Comparison of ENCODE assay signal across 11 mouse cellular contexts in genomic region chr1:192400991-192401390, GRCm38 (mm10).
DNase-seq lines count a peak whose midpoint lies in the region; ATAC-seq and TF ChIP-seq lines count a peak whose summit lies in the region.
"Had no signal": no experiment of that assay in that cellular context is flagged by ENCODE, and none has a peak within 500 bp of the region (broad histone marks: within the 10 kb centered on the region; RNA-seq: fewer than 3 reads in every experiment).

No protein-coding gene starts in this region.

- no peak overlapping the region for H3K27ac ChIP-seq in forebrain, postnatal 0 days (ENCODE audit: low read depth, low read length)
- H3K27ac ChIP-seq in forebrain, embryonic 11.5 days (ENCODE audit: low read depth, low read length): no peak overlapping the region
- H3K27ac ChIP-seq in liver, adult 2 months (replicated peaks; ENCODE audit: insufficient read depth, low read depth, low read length): no peak overlapping the region
- no peak overlapping the region for H3K27ac ChIP-seq in liver, embryonic 11.5 days (ENCODE audit: low read depth, low read length)
- no peak overlapping the region for H3K27ac ChIP-seq in intestine, embryonic 16.5 days (ENCODE audit: low read length)
- H3K27ac ChIP-seq in midbrain, embryonic 14.5 days (replicated peaks; ENCODE audit: low read depth, low read length): no peak overlapping the region
- H3K27ac ChIP-seq: embryonic facial prominence, embryonic 13.5 days; hindbrain, embryonic 14.5 days; limb, embryonic 15.5 days had no signal

- no peaks in the 10 kb centered on the region for H3K9me3 ChIP-seq in forebrain, postnatal 0 days (ENCODE audit: low read length)
- no peaks in the 10 kb centered on the region for H3K9me3 ChIP-seq in forebrain, embryonic 11.5 days (ENCODE audit: control insufficient read depth, low read length)
- no peaks in the 10 kb centered on the region for H3K9me3 ChIP-seq in liver, embryonic 11.5 days (ENCODE audit: control insufficient read depth, low read length)
- no peaks in the 10 kb centered on the region for H3K9me3 ChIP-seq in intestine, embryonic 16.5 days (ENCODE audit: control insufficient read depth, low read length)
- H3K9me3 ChIP-seq in midbrain, embryonic 14.5 days (ENCODE audit: control insufficient read depth, low read length): no peaks in the 10 kb centered on the region
- H3K9me3 ChIP-seq: embryonic facial prominence, embryonic 13.5 days; limb, embryonic 15.5 days had no signal

- H3K79me2 ChIP-seq in liver, adult 2 months (ENCODE audit: control insufficient read depth, insufficient read depth, low read length): no peaks in the 10 kb centered on the region

- no peak for TF ChIP-seq POLR2A in liver, adult 2 months (IDR thresholded peaks at IDR 0.05; ENCODE audit: extremely low read depth, insufficient read depth, low read length)

- H3K4me1 ChIP-seq in forebrain, postnatal 0 days (ENCODE audit: insufficient read depth): 0 out of 2 replicates have a peak, but pooled peaks cover 4% of the 10 kb centered on the region
- H3K4me1 ChIP-seq in forebrain, embryonic 11.5 days (replicated peaks; ENCODE audit: control insufficient read depth, insufficient read depth, low read length): no peaks in the 10 kb centered on the region
- peaks cover 2% of the 10 kb centered on the region; the same call in 1 of the 2 replicates for H3K4me1 ChIP-seq in liver, adult 2 months (ENCODE audit: control insufficient read depth, insufficient read depth, low read length)
- H3K4me1 ChIP-seq in liver, embryonic 11.5 days (replicated peaks; ENCODE audit: control insufficient read depth, insufficient read depth, low read length): no peaks in the 10 kb centered on the region
- peaks cover 4% of the 10 kb centered on the region for H3K4me1 ChIP-seq in intestine, embryonic 16.5 days (ENCODE audit: control insufficient read depth, insufficient read depth, low read length)
- no peaks in the 10 kb centered on the region for H3K4me1 ChIP-seq in midbrain, embryonic 14.5 days (ENCODE audit: control insufficient read depth, insufficient read depth, low read length)

- ATAC-seq in forebrain, postnatal 0 days: no peak
- no peak for ATAC-seq in forebrain, embryonic 11.5 days (replicated peaks; ENCODE audit: low FRiP score)
- ATAC-seq in liver, embryonic 11.5 days (replicated peaks; ENCODE audit: low FRiP score): no peak
- peak; percentile 56; the same call in 1 of the 2 replicates for ATAC-seq in intestine, embryonic 16.5 days
- no peak for ATAC-seq in midbrain, embryonic 14.5 days (ENCODE audit: low FRiP score, low TSS enrichment)
- no peak for ATAC-seq in megakaryocyte progenitor cell, adult 5-6 weeks (replicated peaks; ENCODE audit: poor library complexity)

- 22% methylated on average over 4 of the region's 4 CpGs for WGBS in forebrain, postnatal 0 days
- WGBS in forebrain, embryonic 11.5 days: 81% methylated on average over 4 of the region's 4 CpGs
- WGBS in liver, adult 2 months: 42% methylated on average over 4 of the region's 4 CpGs
- 64% methylated on average over 4 of the region's 4 CpGs for WGBS in liver, embryonic 11.5 days
- 48% methylated on average over 4 of the region's 4 CpGs for WGBS in intestine, embryonic 16.5 days
- 70% methylated on average over 4 of the region's 4 CpGs for WGBS in midbrain, embryonic 14.5 days

- H3K4me2 ChIP-seq in forebrain, postnatal 0 days (ENCODE audit: low read depth): no peak overlapping the region
- no peak overlapping the region for H3K4me2 ChIP-seq in forebrain, embryonic 11.5 days (ENCODE audit: low read depth, low read length, severe bottlenecking)
- H3K4me2 ChIP-seq in liver, embryonic 11.5 days: no peak overlapping the region
- H3K4me2 ChIP-seq in intestine, embryonic 16.5 days (ENCODE audit: low read depth, low read length): no peak overlapping the region
- no peak overlapping the region for H3K4me2 ChIP-seq in midbrain, embryonic 14.5 days (ENCODE audit: low read length)
- H3K4me2 ChIP-seq: embryonic facial prominence, embryonic 13.5 days; hindbrain, embryonic 14.5 days; limb, embryonic 15.5 days had no signal

- H3K9ac ChIP-seq in forebrain, postnatal 0 days: no peak overlapping the region
- H3K9ac ChIP-seq in forebrain, embryonic 11.5 days (ENCODE audit: low read length): no peak overlapping the region
- no peak overlapping the region for H3K9ac ChIP-seq in liver, adult 2 months (ENCODE audit: low read depth, low read length)
- H3K9ac ChIP-seq in liver, embryonic 11.5 days (ENCODE audit: low read depth, low read length): no peak overlapping the region
- H3K9ac ChIP-seq in intestine, embryonic 16.5 days (ENCODE audit: low read depth, low read length): no peak overlapping the region
- H3K9ac ChIP-seq in midbrain, embryonic 14.5 days (replicated peaks; ENCODE audit: low read length): no peak overlapping the region
- H3K9ac ChIP-seq: embryonic facial prominence, embryonic 13.5 days; hindbrain, embryonic 14.5 days; limb, embryonic 15.5 days had no signal

- TF ChIP-seq CTCF in forebrain, postnatal 0 days (IDR thresholded peaks at IDR 0.05; ENCODE audit: low read depth): no peak
- no peak for TF ChIP-seq CTCF in liver, adult 2 months (IDR thresholded peaks at IDR 0.05; ENCODE audit: low read depth, low read length)

- no peak overlapping the region for H3K4me3 ChIP-seq in forebrain, postnatal 0 days (ENCODE audit: low read depth, low read length)
- H3K4me3 ChIP-seq in forebrain, embryonic 11.5 days (ENCODE audit: low read depth, low read length): no peak overlapping the region
- no peak overlapping the region for H3K4me3 ChIP-seq in liver, adult 2 months (ENCODE audit: insufficient read depth, low read depth, low read length)
- no peak overlapping the region for H3K4me3 ChIP-seq in liver, embryonic 11.5 days (ENCODE audit: low read depth, low read length)
- H3K4me3 ChIP-seq in intestine, embryonic 16.5 days (ENCODE audit: low read length): no peak overlapping the region
- H3K4me3 ChIP-seq in midbrain, embryonic 14.5 days (replicated peaks; ENCODE audit: low read depth, low read length): no peak overlapping the region
- H3K4me3 ChIP-seq: embryonic facial prominence, embryonic 13.5 days; limb, embryonic 15.5 days had no signal

- no peaks in the 10 kb centered on the region for H3K36me3 ChIP-seq in forebrain, postnatal 0 days (ENCODE audit: insufficient read depth)
- no peaks in the 10 kb centered on the region for H3K36me3 ChIP-seq in forebrain, embryonic 11.5 days (ENCODE audit: control insufficient read depth, insufficient read depth, low read length)
- no peaks in the 10 kb centered on the region for H3K36me3 ChIP-seq in liver, adult 2 months (ENCODE audit: control insufficient read depth, insufficient read depth, low read length)
- H3K36me3 ChIP-seq in liver, embryonic 11.5 days (ENCODE audit: control insufficient read depth, insufficient read depth, low read length): no peaks in the 10 kb centered on the region
- no peaks in the 10 kb centered on the region for H3K36me3 ChIP-seq in intestine, embryonic 16.5 days (ENCODE audit: control insufficient read depth, insufficient read depth, low read length)
- no peaks in the 10 kb centered on the region for H3K36me3 ChIP-seq in midbrain, embryonic 14.5 days (ENCODE audit: control insufficient read depth, insufficient read depth, low read length)
- H3K36me3 ChIP-seq: embryonic facial prominence, embryonic 13.5 days; limb, embryonic 15.5 days had no signal

- H3K27me3 ChIP-seq in forebrain, postnatal 0 days (ENCODE audit: insufficient read depth, low read length): no peaks in the 10 kb centered on the region
- H3K27me3 ChIP-seq in forebrain, embryonic 11.5 days (ENCODE audit: control insufficient read depth, insufficient read depth, low read length): no peaks in the 10 kb centered on the region
- peaks cover 6% of the 10 kb centered on the region; the same call in 1 of the 2 replicates for H3K27me3 ChIP-seq in liver, adult 2 months (ENCODE audit: control insufficient read depth, insufficient read depth, low read length)
- H3K27me3 ChIP-seq in liver, embryonic 11.5 days (replicated peaks; ENCODE audit: control insufficient read depth, insufficient read depth, low read length): no peaks in the 10 kb centered on the region
- H3K27me3 ChIP-seq in intestine, embryonic 16.5 days (replicated peaks; ENCODE audit: control insufficient read depth, insufficient read depth, low read length): no peaks in the 10 kb centered on the region
- H3K27me3 ChIP-seq in midbrain, embryonic 14.5 days (ENCODE audit: control insufficient read depth, insufficient read depth, low read length): no peaks in the 10 kb centered on the region
- H3K27me3 ChIP-seq: embryonic facial prominence, embryonic 13.5 days; limb, embryonic 15.5 days had no signal

- peak; percentile 21 for DNase-seq in forebrain, postnatal 0 days
- DNase-seq in forebrain, embryonic 11.5 days (ENCODE audit: low spot score): no peak
- DNase-seq in liver, adult 2 months (ENCODE audit: extremely low read depth, low read depth, low spot score): peak; percentile 17
- no peak for DNase-seq in liver, embryonic 11.5 days (ENCODE audit: low spot score)
- DNase-seq in cerebellum, adult 11-12 months: peak; percentile 73
- DNase-seq in midbrain, embryonic 14.5 days: no peak

Comparison
In these comparisons a context has a peak if more than half of its experiments do, and no peak if none do; other contexts are left out.
1. DNase-seq: peak in forebrain, postnatal 0 days (single experiment), liver, adult 2 months (single experiment) and cerebellum, adult 11-12 months (single experiment); none in forebrain, embryonic 11.5 days (single experiment), liver, embryonic 11.5 days (single experiment) and midbrain, embryonic 14.5 days (single experiment).